Mouse (Mus musculus): Measurements from ENCODE around the gene Hist2h2aa2. TPM values are rescaled to one million over a fixed set of nuclear protein-coding genes. Genes with fewer than 3 reads are reported as not detected.
"Not testable (repeated sequence)": the region's sequence is repeated elsewhere in the genome, so short reads cannot be mapped to it uniquely, and the experiment has no call there.

The Hist2h2aa2 gene
- total RNA-seq, 4 experiments from 2014 or later: 141 to 187 (median 153) TPM

DNA sequence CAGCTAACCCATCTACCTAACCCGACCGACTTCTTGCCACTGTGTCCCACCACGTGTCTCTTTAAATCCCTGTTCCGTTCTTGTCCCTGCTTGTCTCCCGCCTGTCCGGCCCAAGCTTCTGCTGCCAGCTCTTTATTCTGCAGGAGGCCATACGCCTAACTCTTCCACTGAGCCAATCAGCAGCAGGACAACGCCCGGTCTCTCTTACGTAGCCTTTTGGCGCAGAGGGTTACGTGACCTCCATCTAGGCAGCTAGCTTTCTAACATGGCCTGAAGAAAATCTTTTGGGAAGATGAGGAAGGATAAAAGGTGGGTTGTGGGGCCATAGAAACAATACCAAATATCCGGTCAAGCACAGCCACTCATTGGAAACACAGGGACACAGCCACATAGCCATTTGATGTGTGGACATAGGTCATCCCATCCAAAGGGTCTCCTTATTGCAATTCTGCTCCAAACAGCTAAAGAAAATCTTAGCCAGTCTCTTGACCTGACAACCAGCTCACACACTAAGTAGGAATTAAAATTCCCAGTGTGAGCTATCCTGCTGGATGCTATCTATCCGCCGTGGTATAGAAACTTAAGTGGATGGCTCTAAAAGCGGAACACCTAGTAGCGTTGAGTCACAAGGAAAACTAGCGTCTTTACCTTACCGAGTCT lies 22.3 kb upstream of the Hist2h2aa2 start:
- peak; percentile 77 to 81 for DNase-seq (ENCODE audit: low spot score in 2 of 2)

DNA sequence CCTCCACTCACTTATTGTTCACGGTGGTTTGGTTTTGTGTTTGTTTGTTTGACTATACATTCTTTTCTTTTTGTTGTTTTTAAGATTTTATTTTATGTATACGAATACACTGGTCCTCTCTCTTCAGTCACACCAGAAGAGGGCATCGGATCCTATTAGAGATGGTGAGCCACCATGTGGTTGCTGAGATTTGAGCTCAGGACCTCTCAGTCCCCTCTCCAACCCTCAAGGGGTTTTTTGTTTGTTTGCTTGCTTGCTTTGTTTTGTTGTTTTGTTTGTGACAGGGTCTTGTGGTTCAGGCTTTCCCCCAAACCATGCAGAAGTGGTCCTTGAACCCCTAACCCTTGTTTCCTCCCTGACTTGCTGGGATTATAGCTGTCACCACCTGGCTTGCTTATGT lies 21.5 kb upstream of the Hist2h2aa2 start:
- no peak for DNase-seq (ENCODE audit: low spot score in 2 of 2)

DNA sequence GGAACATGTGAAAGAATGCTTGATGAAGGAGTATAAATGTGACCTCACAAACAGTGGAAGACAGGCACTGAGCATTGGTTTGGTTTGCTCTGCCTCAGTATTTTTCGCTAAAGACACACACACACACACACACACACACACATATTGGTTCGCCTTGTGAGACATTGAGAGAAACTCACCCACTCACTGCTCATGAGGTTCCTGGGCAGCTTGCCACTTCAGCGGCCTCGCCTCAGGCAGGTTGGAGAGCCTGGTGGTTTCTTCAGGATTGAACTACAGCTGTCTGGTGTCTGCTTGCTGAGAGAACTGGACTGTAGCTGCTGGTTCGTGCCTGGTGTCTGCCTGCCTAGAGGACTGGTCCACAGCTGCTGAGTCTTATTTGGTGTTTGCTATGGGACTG lies 20.1 kb upstream of the Hist2h2aa2 start:
- no peak for DNase-seq (ENCODE audit: low spot score in 2 of 2)

DNA sequence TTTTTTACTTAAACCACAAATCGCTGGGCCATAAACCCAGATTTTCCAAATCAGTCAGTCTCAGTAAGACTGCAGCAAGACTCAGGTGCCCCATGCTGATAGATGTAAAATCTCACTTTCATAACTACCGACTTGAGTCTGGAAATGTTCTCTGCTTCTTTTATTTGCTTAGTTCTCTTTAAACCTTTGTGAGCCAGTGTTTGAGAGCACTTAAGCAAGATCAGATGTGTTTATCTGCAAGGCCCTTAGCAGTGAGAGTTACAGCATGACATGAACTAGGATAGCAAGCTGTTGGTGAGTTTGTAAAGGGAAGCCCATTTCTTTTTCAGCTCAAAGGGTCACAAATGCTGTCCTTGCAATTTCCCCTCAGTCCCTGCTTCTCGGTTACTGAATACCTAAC lies 17.1 kb upstream of the Hist2h2aa2 start:
- DNase-seq (ENCODE audit: low spot score in 2 of 2): no peak

DNA sequence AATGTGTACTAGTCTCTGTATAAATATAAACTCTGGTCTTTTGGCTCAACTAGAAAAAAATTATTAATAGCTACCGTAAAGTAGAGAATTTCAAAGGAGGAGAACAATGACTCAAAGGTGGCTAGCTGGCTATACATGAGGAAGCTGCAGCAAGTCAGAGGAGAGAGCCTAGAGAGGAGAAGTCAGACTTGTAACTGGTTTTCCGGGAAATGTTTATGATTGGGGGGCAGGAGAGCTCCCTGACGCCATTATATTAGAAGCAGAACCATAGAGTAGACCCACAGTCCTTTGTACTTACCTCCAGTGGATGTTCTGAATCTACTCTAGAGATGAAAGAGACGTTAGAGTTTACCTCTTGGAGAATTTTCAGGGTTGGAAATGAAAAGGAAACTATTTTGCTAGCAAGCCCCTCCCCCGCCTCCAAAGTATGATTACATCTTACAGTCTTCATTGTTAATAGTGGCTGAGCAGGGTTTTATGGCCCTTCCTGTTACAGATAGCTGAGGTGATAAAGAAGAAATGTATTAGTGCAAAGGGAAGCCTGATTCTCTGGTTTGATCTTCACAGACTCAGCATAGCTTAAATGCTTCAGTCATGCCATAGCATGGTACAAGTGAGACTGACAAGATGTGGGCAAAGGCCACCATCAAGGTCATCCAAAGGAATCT lies 16.0 kb upstream of the Hist2h2aa2 start:
- no peak for DNase-seq (ENCODE audit: low spot score in 2 of 2)

DNA sequence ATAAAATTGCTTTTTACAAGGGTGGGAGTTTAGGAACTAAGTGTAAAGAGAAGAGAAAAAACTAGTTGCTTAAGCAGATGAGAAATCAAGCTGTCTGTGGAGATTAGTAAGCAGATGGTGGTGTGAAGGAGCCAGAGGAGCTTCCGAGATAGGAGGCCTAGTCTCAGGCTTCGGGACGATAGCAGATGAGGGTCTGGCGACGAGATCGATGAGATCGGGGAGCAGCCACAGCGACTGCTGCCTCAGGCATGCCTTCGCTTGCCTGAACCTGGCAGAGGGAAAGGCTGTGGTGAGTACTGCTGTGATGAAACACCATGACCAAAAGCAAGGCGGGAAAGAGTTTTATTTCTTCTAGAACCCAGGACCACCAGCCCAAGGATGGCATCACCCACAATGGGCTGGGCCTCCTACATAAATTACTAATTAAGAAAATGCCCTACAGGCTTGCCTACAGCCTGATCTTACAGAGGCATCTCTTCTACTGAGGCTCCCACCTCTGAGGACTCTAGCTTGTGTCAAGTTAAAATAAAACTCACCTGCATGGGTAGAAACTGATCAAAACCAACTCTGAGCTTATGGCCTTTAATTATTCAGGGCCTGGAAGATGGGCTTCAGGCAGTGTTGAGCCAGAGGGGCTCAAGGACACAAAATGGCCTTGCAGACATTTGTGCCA lies 14.7 kb upstream of the Hist2h2aa2 start:
- DNase-seq (ENCODE audit: low spot score in 2 of 2): no peak

DNA sequence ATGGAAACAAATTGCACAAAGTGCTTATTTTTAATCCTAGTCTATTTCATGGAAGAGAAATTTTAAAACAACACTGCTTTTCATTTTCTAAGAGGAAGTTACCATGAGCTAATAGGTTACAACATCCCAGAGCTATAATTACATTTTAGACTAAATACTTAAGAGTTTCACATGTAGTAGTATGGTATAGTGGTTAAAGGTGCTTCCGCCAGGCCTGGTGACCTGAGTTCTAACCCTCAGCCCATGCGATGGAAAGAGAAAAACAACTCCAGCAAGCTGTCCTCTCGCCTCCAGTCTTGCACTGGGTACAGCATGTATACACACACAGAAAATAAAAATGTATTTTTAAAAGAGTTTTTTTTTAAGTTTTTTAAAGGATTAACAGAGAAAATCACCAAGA lies 11.7 kb upstream of the Hist2h2aa2 start:
- DNase-seq (ENCODE audit: low spot score in 2 of 2): no peak

DNA sequence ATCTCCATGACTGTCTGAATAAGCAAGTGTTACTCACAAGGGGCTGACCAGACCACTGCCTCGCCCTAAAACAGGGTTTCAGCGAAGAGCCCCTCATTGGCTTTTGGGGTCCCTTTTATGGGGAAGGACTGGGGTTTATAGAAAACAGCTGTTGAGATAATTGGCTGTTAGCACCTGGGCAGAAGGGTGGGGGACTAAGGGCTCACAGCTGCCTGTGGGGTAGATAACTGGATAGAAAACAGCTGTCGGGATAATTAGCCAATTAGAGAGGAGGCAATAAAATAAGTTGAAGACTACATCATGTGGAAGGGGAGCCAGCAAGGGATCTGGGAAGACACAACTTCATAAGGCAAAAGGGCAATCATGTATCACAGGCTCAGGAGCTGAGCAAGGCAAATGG lies 10.8 kb upstream of the Hist2h2aa2 start:
- no peak for DNase-seq (ENCODE audit: low spot score in 2 of 2)

DNA sequence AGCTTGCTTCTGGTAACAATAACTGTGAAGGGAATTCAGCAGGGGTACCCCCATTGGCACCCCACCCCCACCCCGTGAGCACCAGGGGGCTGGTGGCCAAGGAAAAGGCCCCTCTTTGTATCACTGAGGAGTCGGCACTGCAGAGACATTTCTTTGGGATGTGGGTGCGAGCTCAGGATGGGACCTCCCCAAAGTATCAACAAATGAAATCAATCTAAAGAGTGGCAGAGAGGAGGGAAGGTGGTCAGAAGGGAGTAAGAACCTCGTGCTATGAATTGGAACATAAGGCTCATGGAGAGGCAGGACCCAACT lies 8.9 kb upstream of the Hist2h2aa2 start:
- no peak for DNase-seq (ENCODE audit: low spot score in 2 of 2)

DNA sequence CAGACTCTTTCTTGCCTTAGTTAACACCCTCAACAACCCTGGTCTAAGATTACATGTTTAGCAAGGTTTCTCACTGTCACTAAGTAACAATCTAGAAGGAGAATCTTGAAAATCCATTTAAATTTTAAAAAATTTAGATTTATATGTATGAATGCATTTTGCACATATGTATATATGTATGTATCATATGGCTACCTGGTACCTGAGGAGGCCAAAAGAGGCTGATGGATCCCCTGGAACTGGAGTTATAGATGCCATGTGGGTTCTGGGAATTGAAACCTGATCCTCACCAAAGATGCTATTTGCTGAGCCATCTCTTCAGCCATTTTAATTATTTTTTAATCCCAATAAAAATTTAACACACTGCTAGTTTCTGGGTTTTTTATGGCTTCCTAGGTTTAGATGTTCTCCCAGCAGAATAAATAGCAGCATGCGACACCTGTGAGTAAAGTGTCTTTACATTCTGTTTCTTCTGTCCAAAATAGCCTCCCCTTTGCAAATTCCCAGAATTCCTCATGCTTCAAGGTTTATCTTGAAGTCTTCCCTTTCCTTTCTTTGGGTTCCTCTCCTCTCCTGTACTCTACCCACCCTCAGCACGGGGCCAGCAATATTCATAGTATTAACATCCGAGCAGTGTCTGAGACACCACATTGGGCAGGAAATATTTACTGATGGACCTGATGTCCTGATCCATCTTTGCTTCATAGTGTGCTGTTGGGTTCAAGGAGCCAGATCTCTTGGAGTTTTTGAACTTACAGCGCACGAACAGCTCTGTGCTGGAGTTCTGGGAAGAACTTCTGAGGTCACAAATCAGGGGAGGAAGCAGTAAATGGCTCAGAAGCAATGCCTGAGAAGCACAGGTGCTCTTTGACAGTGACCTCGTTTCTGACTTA lies 8.3 kb upstream of the Hist2h2aa2 start:
- DNase-seq (ENCODE audit: low spot score in 2 of 2): no peak

DNA sequence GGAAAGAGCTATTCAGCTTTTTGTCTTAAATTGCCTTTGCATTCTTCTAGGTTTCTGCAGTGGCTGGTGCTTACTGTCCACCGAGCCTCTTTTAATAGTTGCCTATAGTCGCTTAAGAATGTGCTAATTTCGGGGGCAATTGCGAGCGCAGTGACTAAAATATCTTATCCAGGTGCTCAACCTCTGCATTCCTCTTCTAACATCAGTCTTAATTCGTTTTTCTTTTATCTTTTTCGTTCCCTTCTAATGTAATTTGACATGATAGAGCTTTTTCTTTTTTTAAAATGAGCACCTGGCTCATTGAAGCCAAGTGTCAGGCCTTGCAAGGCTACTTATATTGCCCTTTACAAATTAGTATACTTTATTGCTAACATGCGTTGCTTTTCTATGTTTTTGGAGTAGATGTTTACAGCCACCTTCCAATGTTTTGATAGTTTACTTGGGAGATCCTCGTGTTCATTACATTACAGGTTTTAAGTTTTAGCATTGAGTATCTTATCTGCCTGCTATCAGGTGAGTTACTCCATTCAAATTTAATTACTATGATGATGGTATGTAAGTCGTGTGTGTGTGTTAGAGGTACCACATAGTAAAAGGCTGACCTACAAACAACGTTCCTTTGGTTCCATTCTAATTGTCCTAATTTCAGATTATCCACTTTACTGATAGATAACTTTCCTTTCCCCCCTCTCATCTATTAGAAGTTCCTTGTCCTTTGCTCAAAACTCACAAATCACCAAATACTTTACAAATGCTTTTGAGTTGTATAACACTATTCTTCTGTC lies 7.5 kb upstream of the Hist2h2aa2 start:
- DNase-seq (ENCODE audit: low spot score in 2 of 2): no peak

DNA sequence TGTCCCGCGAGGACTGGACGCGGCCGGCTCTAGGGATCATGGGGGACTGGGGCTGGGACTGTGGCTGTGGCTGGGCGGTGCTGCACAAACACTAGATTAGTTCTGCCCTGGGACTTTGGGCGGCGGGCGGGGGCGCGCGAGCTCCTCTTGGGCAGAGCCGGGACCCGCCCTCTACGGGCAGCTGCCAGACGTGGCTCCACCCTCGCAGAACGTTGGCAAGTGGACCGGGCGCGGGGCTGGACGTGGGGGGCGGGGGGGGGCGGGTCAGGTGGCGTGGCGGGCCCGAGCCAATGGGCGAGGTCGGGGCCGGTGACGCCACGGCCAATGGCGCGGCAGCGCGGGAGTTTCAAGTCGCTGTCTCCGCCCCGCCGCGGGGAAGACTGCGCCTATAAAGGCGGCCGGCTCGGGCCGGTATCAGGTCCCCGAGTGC lies 6.4 kb upstream of the Hist2h2aa2 start, which contains the start of gene Hist2h3c1:
Hist2h3c1 (plus strand) TSS at position 259 of the 430 bp plus-strand sequence.
- not testable (repeated sequence) for DNase-seq (ENCODE audit: low spot score in 2 of 2)

DNA sequence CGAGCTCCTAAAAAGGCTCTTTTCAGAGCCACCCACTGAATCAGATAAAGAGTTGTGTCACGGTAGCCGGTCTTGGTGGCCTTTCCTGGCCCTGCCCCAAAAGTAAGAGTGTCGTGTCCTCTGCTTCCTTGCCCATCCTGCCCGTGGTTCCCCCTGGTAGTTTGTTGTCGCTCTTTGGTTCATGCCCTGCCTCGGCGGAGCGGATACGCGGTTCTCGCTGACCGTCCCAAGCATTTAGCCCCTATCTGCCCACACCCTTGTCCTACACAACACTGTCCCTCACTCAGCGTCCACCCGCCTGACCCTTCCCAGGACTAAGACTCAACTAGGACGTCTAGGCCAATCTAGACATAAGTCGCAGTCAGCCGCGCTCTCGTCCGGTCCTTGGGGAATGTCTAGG lies 5.9 kb upstream of the Hist2h2aa2 start:
- not testable (repeated sequence) for DNase-seq (ENCODE audit: low spot score in 2 of 2)

DNA sequence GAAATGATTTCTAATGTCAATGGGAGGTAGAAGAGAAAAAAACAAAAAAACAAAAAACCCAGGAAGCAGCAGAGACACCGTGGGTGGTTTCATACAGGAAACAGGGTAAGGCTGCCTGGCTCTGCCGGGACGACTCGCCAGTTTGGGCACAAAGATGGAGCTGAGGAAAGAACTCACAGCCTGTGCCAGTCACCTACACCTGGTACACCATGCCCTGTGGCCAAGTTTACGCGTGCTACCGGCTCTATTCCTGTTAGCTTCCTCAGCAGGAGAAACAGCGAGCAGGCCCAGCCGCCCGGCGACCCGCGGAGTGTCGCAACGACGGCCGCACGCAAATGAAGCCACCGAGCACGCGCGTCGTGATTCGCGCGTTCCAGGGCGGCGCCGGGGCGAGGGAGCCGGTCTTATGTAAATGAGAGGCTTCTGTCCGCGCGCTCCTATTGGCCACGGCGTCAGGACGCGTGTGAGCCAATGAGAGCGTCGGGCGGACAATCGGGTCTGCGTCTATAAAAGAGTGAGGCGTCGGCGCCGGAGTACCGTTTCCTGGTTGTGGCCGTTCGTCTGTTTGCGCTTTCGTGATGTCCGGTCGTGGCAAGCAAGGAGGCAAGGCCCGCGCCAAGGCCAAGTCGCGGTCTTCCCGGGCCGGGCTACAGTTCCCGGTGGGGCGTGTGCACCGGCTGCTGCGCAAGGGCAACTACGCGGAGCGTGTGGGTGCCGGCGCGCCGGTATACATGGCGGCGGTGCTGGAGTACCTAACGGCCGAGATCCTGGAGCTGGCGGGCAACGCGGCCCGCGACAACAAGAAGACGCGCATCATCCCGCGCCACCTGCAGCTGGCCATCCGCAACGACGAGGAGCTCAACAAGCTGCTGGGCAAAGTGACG lies 5.2 kb upstream of the Hist2h2aa2 start, which contains the start of gene Hist2h2aa1:
Hist2h2aa1 (plus strand) TSS at position 495 of the 884 bp plus-strand sequence.
- DNase-seq (ENCODE audit: low spot score in 2 of 2): peak; percentile 81 to 89

DNA sequence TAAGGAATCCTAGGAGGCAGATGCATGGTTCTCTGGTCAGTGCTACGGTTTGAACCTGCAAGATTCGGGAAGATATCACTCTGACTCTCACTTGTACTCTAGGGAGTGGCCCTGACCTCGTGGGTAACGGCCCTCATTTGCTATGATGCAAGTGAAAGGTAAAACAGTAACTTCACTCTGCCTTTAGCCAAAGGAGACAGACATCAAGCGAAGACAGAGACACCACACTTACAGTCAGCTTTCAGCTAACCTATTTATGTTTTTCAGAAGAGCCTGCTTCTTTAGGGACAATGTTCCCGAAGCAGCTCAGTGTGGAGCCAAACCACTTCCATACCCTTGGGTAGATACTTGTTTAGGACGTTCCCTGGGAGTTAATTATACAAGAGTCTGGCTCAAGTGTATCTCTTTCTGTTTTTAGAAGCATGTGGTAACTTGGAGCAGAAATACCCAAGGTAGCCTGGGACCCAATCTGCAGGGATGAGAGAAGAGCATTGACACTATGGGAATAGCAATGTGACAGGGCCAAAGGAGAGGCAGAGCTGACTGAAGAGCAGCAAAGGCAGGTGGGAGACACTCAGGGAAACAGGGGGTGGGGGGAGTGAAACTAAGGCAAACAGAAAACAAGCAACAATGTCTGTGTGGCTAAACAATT lies 4.0 kb upstream of the Hist2h2aa2 start:
- no peak for DNase-seq (ENCODE audit: low spot score in 2 of 2)

DNA sequence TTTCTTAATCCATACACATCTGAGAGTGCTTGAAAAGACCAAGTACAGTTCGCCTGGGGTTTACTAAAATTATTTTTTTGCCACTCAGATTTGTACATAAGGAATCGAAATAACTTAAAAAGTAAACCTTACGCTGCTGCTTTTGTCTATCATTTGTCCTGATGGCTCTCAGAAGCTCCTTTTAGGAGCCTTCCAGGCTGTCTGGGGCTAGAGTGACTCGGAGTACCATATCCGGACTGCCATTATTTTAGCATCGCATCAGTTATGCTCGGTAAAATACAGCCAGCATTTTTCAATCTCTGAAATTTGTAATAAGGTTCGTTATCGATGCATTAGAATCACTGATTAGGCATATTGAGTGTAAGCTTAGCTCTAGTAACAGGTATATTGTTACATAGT lies 722 bp upstream of the Hist2h2aa2 start:
- DNase-seq (ENCODE audit: low spot score in 2 of 2): no peak

DNA sequence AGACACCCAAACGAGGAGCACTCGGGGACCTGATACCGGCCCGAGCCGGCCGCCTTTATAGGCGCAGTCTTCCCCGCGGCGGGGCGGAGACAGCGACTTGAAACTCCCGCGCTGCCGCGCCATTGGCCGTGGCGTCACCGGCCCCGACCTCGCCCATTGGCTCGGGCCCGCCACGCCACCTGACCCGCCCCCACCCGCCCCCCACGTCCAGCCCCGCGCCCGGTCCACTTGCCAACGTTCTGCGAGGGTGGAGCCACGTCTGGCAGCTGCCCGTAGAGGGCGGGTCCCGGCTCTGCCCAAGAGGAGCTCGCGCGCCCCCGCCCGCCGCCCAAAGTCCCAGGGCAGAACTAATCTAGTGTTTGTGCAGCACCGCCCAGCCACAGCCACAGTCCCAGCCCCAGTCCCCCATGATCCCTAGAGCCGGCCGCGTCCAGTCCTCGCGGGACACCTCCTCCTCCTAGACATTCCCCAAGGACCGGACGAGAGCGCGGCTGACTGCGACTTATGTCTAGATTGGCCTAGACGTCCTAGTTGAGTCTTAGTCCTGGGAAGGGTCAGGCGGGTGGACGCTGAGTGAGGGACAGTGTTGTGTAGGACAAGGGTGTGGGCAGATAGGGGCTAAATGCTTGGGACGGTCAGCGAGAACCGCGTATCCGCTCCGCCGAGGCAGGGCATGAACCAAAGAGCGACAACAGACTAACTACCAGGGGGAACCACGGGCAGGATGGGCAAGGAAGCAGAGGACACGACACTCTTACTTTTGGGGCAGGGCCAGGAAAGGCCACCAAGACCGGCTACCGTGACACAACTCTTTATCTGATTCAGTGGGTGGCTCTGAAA lies 902 bp downstream of the Hist2h2aa2 start, which contains the start of gene Hist2h3c2:
Hist2h3c2 (minus strand) TSS at position 174 of the 840 bp plus-strand sequence.
- DNase-seq (ENCODE audit: low spot score in 2 of 2): peak in 1 of 2 experiments; percentile 24

DNA sequence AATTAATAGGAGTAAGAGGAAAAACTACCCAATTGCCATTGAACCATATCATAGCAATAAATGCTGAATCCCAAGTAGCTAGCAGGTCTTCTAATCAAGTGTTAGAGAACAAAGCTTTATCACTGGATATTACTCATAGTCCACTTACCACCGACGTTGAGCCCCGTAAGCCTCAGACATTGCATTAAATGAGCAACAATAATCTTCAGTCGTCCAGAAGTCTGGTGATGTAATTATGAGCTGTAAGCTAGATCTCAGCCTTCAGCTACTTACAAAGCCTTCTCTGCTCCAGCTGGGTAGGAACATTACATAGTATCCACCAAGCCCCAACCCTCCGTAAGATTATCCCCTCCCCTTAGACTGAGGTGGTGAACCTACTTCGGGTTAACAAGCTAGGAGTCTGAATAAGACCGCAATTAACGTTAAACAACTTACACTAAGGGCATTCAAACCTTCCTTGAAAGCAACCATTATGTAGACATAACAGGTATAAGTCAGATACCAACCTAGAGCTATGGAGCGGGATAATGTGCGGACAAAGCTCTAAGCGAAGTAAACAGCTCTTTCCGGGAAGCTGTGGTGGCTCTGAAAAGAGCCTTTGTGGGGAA lies 2.1 kb downstream of the Hist2h2aa2 start:
- DNase-seq (ENCODE audit: low spot score in 2 of 2): no peak
